Mouse (Mus musculus) neural tube, embryonic 14.5 days (tissue): Measurements from ENCODE around the gene Igsf10. TPM values are rescaled to one million over a fixed set of nuclear protein-coding genes. Genes with fewer than 3 reads are reported as not detected.

ENCODE experiments used
- ATAC-seq: fragments of 200-750 bp; cut with Nextera tagmentation; 2 replicates; pipeline ENCODE4 v1.8.0; 2017; ENCODE audit warnings: low read depth, mild to moderate bottlenecking, moderate TSS enrichment, moderate library complexity
- H3K27ac ChIP-seq: fragments of 300-500 bp; sonication (generic); 2 replicates; pipeline ENCODE4 v1.5.1; 2014; ENCODE audit warnings: low read depth, mild to moderate bottlenecking, control low read depth, low read length, moderate library complexity, mixed read lengths
- H3K27me3 ChIP-seq: fragments of 300-500 bp; sonication (generic); 2 replicates; pipeline ENCODE4 v1.6.1; 2014; ENCODE audit warnings: low read length; ENCODE audit not compliant: control insufficient read depth, insufficient read depth
- H3K36me3 ChIP-seq: fragments of 300-500 bp; sonication (generic); 2 replicates; pipeline ENCODE4 v1.6.1; 2014; ENCODE audit warnings: low read length, mixed read lengths; ENCODE audit not compliant: control insufficient read depth, insufficient read depth
- H3K4me1 ChIP-seq: fragments of 300-500 bp; sonication (generic); 2 replicates; pipeline ENCODE4 v1.6.1; 2014; ENCODE audit warnings: low read length; ENCODE audit not compliant: control insufficient read depth, insufficient read depth
- H3K4me2 ChIP-seq: fragments of 300-500 bp; sonication (generic); 2 replicates; pipeline ENCODE4 v1.6.1; 2014; ENCODE audit warnings: mild to moderate bottlenecking, low read depth, low read length, control low read depth
- H3K4me3 ChIP-seq: fragments of 300-500 bp; sonication (generic); 2 replicates; pipeline ENCODE4 v1.5.1; 2014; ENCODE audit warnings: low read depth, low read length, control low read depth, mixed read lengths
- H3K9ac ChIP-seq: fragments of 300-500 bp; sonication (generic); replicated peaks from 2 replicates; pipeline ENCODE4 v1.6.1; 2014; ENCODE audit warnings: low read depth, mild to moderate bottlenecking, control low read depth, low read length, mixed read lengths
- H3K9me3 ChIP-seq: fragments of 300-500 bp; sonication (generic); 2 replicates; pipeline ENCODE4 v1.6.1; 2016; ENCODE audit warnings: low read length; ENCODE audit not compliant: control insufficient read depth
- WGBS: fragments of 180-500 bp; shearing (Covaris S2); extraction: QIAGEN DNeasy Blood & Tissue Kit; methylation state at CpG from one replicate; pipeline ENCODE4 v1.1.7; 2014; 5-methylcytosine and 5-hydroxymethylcytosine counted together
- polyA plus RNA-seq: library from polyadenylated mRNA; unstranded; fragments of >200 nt; fragmentation: Nextera tagmentation; extraction: Ambion mirVana; gene quantifications from 2 replicates; pipeline ENCODE4 v1.2.1, GENCODE M21; 2014

The Igsf10 gene
- polyA plus RNA-seq, 1 experiment from 2014 or later = 3.1 TPM

DNA sequence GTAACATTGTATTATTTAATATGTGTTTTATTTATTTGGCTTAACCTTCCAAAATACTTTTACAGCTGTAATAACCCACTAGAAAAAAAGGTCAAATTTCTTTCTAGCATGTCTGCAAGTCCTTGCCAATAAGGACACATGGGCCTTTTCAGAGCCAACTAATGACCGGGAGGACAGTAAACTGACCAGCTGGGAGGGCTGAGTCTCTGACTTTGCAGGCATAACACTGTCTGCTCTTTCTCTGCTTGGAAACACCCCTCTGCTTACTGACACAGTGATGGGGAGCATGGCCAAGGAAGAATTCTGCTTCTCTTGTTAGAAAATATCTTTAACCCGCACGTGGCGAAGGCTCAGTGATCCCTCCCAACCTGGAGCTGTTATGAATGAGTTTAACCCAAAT, 1.2 kb downstream of the Igsf10 start:
- H3K9me3 ChIP-seq = no peaks in the 10 kb centered on the region
- no peak for ATAC-seq
- no peaks in the 10 kb centered on the region for H3K36me3 ChIP-seq
- H3K4me3 ChIP-seq = 0 out of 2 replicates have a peak overlapping the region, but pooled peaks have one; percentile 65
- H3K27ac ChIP-seq = no peak overlapping the region
- peak overlapping the region; percentile 63 for H3K4me2 ChIP-seq
- no peaks in the 10 kb centered on the region for H3K4me1 ChIP-seq
- WGBS = 71% methylated on average over 4 of the region's 4 CpGs
- no peaks in the 10 kb centered on the region for H3K27me3 ChIP-seq
- H3K9ac ChIP-seq = no peak overlapping the region

DNA sequence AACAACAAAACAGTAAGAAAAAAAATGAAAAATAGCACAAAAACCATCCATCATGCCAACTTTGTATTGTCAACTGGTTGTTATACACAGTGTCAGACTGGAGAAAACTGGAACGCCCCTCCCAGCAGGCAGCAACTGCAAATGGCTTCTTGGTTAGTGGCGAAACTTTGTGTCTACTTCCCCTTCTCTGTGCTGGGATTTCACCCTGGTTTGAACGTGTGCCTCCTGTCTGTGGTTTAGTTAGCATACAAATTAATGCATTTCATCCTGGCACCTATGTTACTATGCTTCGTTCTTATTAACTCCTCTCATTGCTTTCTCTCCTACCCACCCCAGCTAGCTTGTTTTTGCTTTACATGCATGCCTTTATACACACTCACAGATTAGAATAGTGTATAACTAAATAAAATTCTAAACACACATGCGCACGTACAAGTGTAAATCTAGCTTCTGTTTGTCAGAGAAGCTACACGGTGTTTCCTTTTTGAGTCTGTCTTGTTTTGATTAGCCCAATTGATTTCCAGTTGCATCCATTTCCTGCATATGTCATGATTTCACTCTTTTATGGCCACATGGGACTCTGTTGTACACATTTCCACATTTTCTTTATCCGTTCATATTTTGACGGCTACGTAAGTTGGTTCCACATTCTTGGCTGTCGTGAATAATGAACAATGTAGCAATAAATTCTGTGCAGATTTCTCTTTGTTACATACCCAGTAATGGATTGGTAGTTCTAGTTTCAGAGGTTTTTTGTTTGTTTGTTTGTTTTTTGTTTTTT, 2.4 kb downstream of the Igsf10 start:
- no peak overlapping the region for H3K4me3 ChIP-seq
- no peak for ATAC-seq
- no peaks in the 10 kb centered on the region for H3K27me3 ChIP-seq
- H3K4me2 ChIP-seq = no peak overlapping the region
- no peaks in the 10 kb centered on the region for H3K36me3 ChIP-seq
- no peaks in the 10 kb centered on the region for H3K4me1 ChIP-seq
- no peaks in the 10 kb centered on the region for H3K9me3 ChIP-seq
- no peak overlapping the region for H3K9ac ChIP-seq
- WGBS = 76% methylated on average over 11 of the region's 11 CpGs
- no peak overlapping the region for H3K27ac ChIP-seq

DNA sequence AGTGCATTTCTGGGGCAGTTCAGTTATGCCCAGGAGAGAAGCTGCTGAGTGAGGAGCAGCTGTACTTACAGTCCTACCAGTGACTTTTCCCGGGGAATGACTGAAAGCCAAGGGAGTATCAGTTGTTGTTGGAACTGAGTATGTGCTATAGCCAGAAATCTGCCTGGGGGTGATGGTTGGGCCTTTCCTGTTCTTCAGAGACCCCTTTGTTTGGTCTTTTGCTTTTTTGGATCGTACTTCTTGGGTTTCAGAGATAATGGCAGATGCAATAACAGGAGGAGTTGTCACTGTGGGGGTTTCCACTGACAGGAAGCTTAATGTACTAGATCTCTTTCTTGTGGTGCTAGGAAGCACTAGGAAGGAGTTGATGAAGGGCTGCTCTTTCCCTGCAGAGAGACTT, 15.7 kb downstream of the Igsf10 start:
- Histone ChIP-seq H3K27ac (no peak overlapping the region), H3K9me3 (no peaks in the 10 kb centered on the region), H3K4me3 (no peak overlapping the region), H3K27me3 (no peaks in the 10 kb centered on the region), H3K4me2 (no peak overlapping the region), H3K36me3 (no peaks in the 10 kb centered on the region), H3K9ac (no peak overlapping the region), H3K4me1 (no peaks in the 10 kb centered on the region)
- 88% methylated on average over 2 of the region's 2 CpGs for WGBS
- ATAC-seq = no peak

GRCm38 (mm10) chr3:59321278-59321876, 22.8 kb downstream of the Igsf10 start:
- WGBS = 51% methylated on average over 7 of the region's 7 CpGs
- Histone ChIP-seq H3K9ac (no peak overlapping the region), H3K27me3 (no peaks in the 10 kb centered on the region), H3K27ac (no peak overlapping the region), H3K36me3 (peaks cover 5% of the 10 kb centered on the region; the same call in 1 of the 2 replicates), H3K9me3 (no peaks in the 10 kb centered on the region), H3K4me2 (no peak overlapping the region), H3K4me3 (no peak overlapping the region), H3K4me1 (no peaks in the 10 kb centered on the region)
- ATAC-seq = peak; percentile 49; the same call in 1 of the 2 replicates

GRCm38 (mm10) chr3:59316077-59316476, 28.1 kb downstream of the Igsf10 start:
- Histone ChIP-seq H3K4me1 (no peaks in the 10 kb centered on the region), H3K4me2 (no peak overlapping the region), H3K27ac (no peak overlapping the region), H3K9me3 (no peaks in the 10 kb centered on the region), H3K9ac (no peak overlapping the region), H3K36me3 (peaks cover 5% of the 10 kb centered on the region; the same call in 1 of the 2 replicates), H3K4me3 (no peak overlapping the region), H3K27me3 (no peaks in the 10 kb centered on the region)
- 72% methylated on average over 7 of the region's 7 CpGs for WGBS
- ATAC-seq = 0 out of 2 replicates have a peak, but pooled peaks have one; percentile 7

DNA sequence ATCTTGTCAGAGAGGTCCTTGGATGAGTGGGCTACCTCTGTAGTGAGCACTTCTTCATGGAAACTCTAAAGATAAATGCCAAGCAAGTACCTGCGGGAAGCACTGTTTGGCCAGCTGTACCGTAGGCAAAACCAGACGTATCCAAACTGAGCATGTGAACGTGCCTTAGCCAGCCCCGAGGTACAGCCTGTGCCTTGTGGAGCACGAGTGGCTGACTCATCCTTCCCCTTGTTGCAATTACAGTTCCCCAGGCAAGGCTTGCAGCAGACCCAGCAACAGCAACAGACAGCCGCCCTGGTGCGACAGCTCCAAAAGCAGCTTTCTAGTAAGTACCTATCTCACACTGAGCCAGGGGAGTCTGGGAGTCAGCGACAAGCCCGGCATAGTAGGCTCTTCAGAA, 31.6 kb downstream of the Igsf10 start:
- Histone ChIP-seq H3K36me3 (no peaks in the 10 kb centered on the region), H3K27me3 (no peaks in the 10 kb centered on the region), H3K4me3 (no peak overlapping the region), H3K4me2 (no peak overlapping the region), H3K9ac (no peak overlapping the region), H3K27ac (no peak overlapping the region), H3K9me3 (no peaks in the 10 kb centered on the region), H3K4me1 (no peaks in the 10 kb centered on the region)
- ATAC-seq = no peak
- 89% methylated on average over 10 of the region's 10 CpGs for WGBS

GRCm38 (mm10) chr3:59305518-59305917, 38.7 kb downstream of the Igsf10 start:
- no peak overlapping the region for H3K4me2 ChIP-seq
- H3K9ac ChIP-seq = no peak overlapping the region
- 94% methylated on average over 2 of the region's 2 CpGs for WGBS
- H3K4me1 ChIP-seq = no peaks in the 10 kb centered on the region
- no peaks in the 10 kb centered on the region for H3K9me3 ChIP-seq
- H3K4me3 ChIP-seq = no peak overlapping the region
- no peaks in the 10 kb centered on the region for H3K27me3 ChIP-seq
- H3K36me3 ChIP-seq = no peaks in the 10 kb centered on the region
- H3K27ac ChIP-seq = no peak overlapping the region
- no peak for ATAC-seq

- WGBS = 96% methylated on average over 5 of the region's 5 CpGs
Observed at GRCm38 (mm10) chr3:59304944-59305343, 39.2 kb downstream of the Igsf10 start.

GRCm38 (mm10) chr3:59297653-59298052, 46.5 kb downstream of the Igsf10 start:
- Histone ChIP-seq H3K27me3 (no peaks in the 10 kb centered on the region), H3K27ac (no peak overlapping the region), H3K4me3 (no peak overlapping the region), H3K9ac (no peak overlapping the region), H3K9me3 (no peaks in the 10 kb centered on the region), H3K36me3 (no peaks in the 10 kb centered on the region), H3K4me2 (no peak overlapping the region), H3K4me1 (no peaks in the 10 kb centered on the region)
- ATAC-seq = 0 out of 2 replicates have a peak, but pooled peaks have one; percentile 39
- WGBS = 86% methylated on average over 16 of the region's 16 CpGs

More at GRCm38 (mm10) chr3:59304944-59305343, 39.2 kb downstream of the Igsf10 start:
- Histone ChIP-seq H3K9ac (no peak overlapping the region), H3K4me3 (no peak overlapping the region), H3K4me1 (no peaks in the 10 kb centered on the region), H3K9me3 (no peaks in the 10 kb centered on the region), H3K27ac (no peak overlapping the region), H3K36me3 (no peaks in the 10 kb centered on the region), H3K4me2 (no peak overlapping the region), H3K27me3 (no peaks in the 10 kb centered on the region)
- no peak for ATAC-seq
